Mouse (Mus musculus): ENCODE results near the gene Gm49373. TPM values are rescaled to one million over a fixed set of nuclear protein-coding genes. Genes with fewer than 3 reads are reported as not detected.

The Gm49373 gene
- total and polyA plus RNA-seq, 3 experiments: 0.27 to 0.30 TPM; not detected in 1

GRCm38 (mm10) chr9:21107607-21108237, 34.8 kb upstream of the Gm49373 start:
- no peaks in the 10 kb centered on the region for H3K36me3 ChIP-seq (ENCODE audit: control insufficient read depth, insufficient read depth, low read length)
- no peaks in the 10 kb centered on the region for H3K79me2 ChIP-seq (replicated peaks; ENCODE audit: control insufficient read depth, insufficient read depth, low read length)
- TF ChIP-seq EP300 (IDR thresholded peaks at IDR 0.05; ENCODE audit: insufficient read depth, low read depth, low read length) (no peak), CTCF (IDR thresholded peaks at IDR 0.05) (no peak), POLR2A (IDR thresholded peaks at IDR 0.05; ENCODE audit: insufficient read depth, low read depth, low read length) (no peak)
- intact Hi-C loops (cut with DNase I): no loop called here
- H3K27ac ChIP-seq: no peak overlapping the region
- H3K4me1 ChIP-seq (ENCODE audit: control insufficient read depth, insufficient read depth, low read length): no peaks in the 10 kb centered on the region
- no peak for DNase-seq
- no peak overlapping the region for H3K4me3 ChIP-seq
- H3K9ac ChIP-seq (ENCODE audit: low read depth, low read length): no peak overlapping the region
- WGBS: 67% methylated on average over 23 of the region's 23 CpGs
- no peaks in the 10 kb centered on the region for H3K27me3 ChIP-seq (ENCODE audit: control insufficient read depth, insufficient read depth, low read length)

GRCm38 (mm10) chr9:21105760-21106564, 33.1 kb upstream of the Gm49373 start:
- DNase-seq: no peak
- no peaks in the 10 kb centered on the region for H3K4me1 ChIP-seq (ENCODE audit: control insufficient read depth, insufficient read depth, low read length)
- H3K4me3 ChIP-seq: no peak overlapping the region
- H3K79me2 ChIP-seq (replicated peaks; ENCODE audit: control insufficient read depth, insufficient read depth, low read length): no peaks in the 10 kb centered on the region
- no peak for TF ChIP-seq EP300 (IDR thresholded peaks at IDR 0.05; ENCODE audit: insufficient read depth, low read depth, low read length)
- no peak for TF ChIP-seq POLR2A (IDR thresholded peaks at IDR 0.05; ENCODE audit: insufficient read depth, low read depth, low read length)
- TF ChIP-seq CTCF (IDR thresholded peaks at IDR 0.05): no peak
- no peaks in the 10 kb centered on the region for H3K36me3 ChIP-seq (ENCODE audit: control insufficient read depth, insufficient read depth, low read length)
- WGBS: 65% methylated on average over 5 of the region's 5 CpGs
- intact Hi-C loops (cut with DNase I): no loop called here
- no peak overlapping the region for H3K27ac ChIP-seq
- H3K9ac ChIP-seq (ENCODE audit: low read depth, low read length): no peak overlapping the region
- H3K27me3 ChIP-seq (ENCODE audit: control insufficient read depth, insufficient read depth, low read length): no peaks in the 10 kb centered on the region

- TF ChIP-seq EP300 (IDR thresholded peaks at IDR 0.05; ENCODE audit: insufficient read depth, low read depth, low read length): no peak
- no peak for TF ChIP-seq POLR2A (IDR thresholded peaks at IDR 0.05; ENCODE audit: insufficient read depth, low read depth, low read length)
- TF ChIP-seq CTCF (IDR thresholded peaks at IDR 0.05): no peak
- no peaks in the 10 kb centered on the region for H3K4me1 ChIP-seq (ENCODE audit: control insufficient read depth, insufficient read depth, low read length)
- no peak overlapping the region for H3K27ac ChIP-seq
- no peak overlapping the region for H3K9ac ChIP-seq (ENCODE audit: low read depth, low read length)
- no peak overlapping the region for H3K4me3 ChIP-seq
- WGBS: 90% methylated on average over 6 of the region's 6 CpGs
- H3K36me3 ChIP-seq (ENCODE audit: control insufficient read depth, insufficient read depth, low read length): no peaks in the 10 kb centered on the region
- H3K79me2 ChIP-seq (replicated peaks; ENCODE audit: control insufficient read depth, insufficient read depth, low read length): no peaks in the 10 kb centered on the region
- H3K27me3 ChIP-seq (ENCODE audit: control insufficient read depth, insufficient read depth, low read length): no peaks in the 10 kb centered on the region
- DNase-seq: no peak
- intact Hi-C loops (cut with DNase I): no loop called here
Measured at GRCm38 (mm10) chr9:21104814-21105213, 31.9 kb upstream of the Gm49373 start.

- H3K9ac ChIP-seq (ENCODE audit: low read depth, low read length): no peak overlapping the region
- no peaks in the 10 kb centered on the region for H3K27me3 ChIP-seq (ENCODE audit: control insufficient read depth, insufficient read depth, low read length)
- no peak overlapping the region for H3K4me3 ChIP-seq
- no peaks in the 10 kb centered on the region for H3K36me3 ChIP-seq (ENCODE audit: control insufficient read depth, insufficient read depth, low read length)
- H3K79me2 ChIP-seq (replicated peaks; ENCODE audit: control insufficient read depth, insufficient read depth, low read length): no peaks in the 10 kb centered on the region
- intact Hi-C loops (cut with DNase I): no loop called here
- H3K27ac ChIP-seq: no peak overlapping the region
- DNase-seq: no peak
- TF ChIP-seq POLR2A (IDR thresholded peaks at IDR 0.05; ENCODE audit: insufficient read depth, low read depth, low read length): no peak
- TF ChIP-seq EP300 (IDR thresholded peaks at IDR 0.05; ENCODE audit: insufficient read depth, low read depth, low read length): no peak
- no peak for TF ChIP-seq CTCF (IDR thresholded peaks at IDR 0.05)
- 92% methylated on average over 2 of the region's 2 CpGs for WGBS
- peaks cover 2% of the 10 kb centered on the region; the same call in 1 of the 2 replicates for H3K4me1 ChIP-seq (ENCODE audit: control insufficient read depth, insufficient read depth, low read length)
Measured at GRCm38 (mm10) chr9:21102076-21102475, 29.2 kb upstream of the Gm49373 start.

GRCm38 (mm10) chr9:21100447-21101161, 27.7 kb upstream of the Gm49373 start:
- DNase-seq: no peak
- H3K9ac ChIP-seq (ENCODE audit: low read depth, low read length): no peak overlapping the region
- no peak overlapping the region for H3K27ac ChIP-seq
- no peak for TF ChIP-seq POLR2A (IDR thresholded peaks at IDR 0.05; ENCODE audit: insufficient read depth, low read depth, low read length)
- TF ChIP-seq EP300 (IDR thresholded peaks at IDR 0.05; ENCODE audit: insufficient read depth, low read depth, low read length): no peak
- TF ChIP-seq CTCF (IDR thresholded peaks at IDR 0.05): no peak
- WGBS: 34% methylated on average over 15 of the region's 15 CpGs
- no peaks in the 10 kb centered on the region for H3K36me3 ChIP-seq (ENCODE audit: control insufficient read depth, insufficient read depth, low read length)
- intact Hi-C loops (cut with DNase I): no loop called here
- peaks cover 2% of the 10 kb centered on the region; the same call in 1 of the 2 replicates for H3K4me1 ChIP-seq (ENCODE audit: control insufficient read depth, insufficient read depth, low read length)
- H3K4me3 ChIP-seq: no peak overlapping the region
- no peaks in the 10 kb centered on the region for H3K27me3 ChIP-seq (ENCODE audit: control insufficient read depth, insufficient read depth, low read length)
- H3K79me2 ChIP-seq (replicated peaks; ENCODE audit: control insufficient read depth, insufficient read depth, low read length): no peaks in the 10 kb centered on the region

Data from heart, adult 2 months (tissue).